Mouse (Mus musculus) embryonic facial prominence, embryonic 11.5 days (tissue): Measurements from ENCODE around the gene Vav3. TPM values are rescaled to one million over a fixed set of nuclear protein-coding genes. Genes with fewer than 3 reads are reported as not detected.

Experiments
- ATAC-seq: fragments of 200-750 bp; cut with Nextera tagmentation; replicated peaks from 2 replicates; pipeline ENCODE4 v1.8.0; 2017; ENCODE audit warnings: low read depth; ENCODE audit not compliant: insufficient number of reproducible peaks, low FRiP score, low TSS enrichment
- DNase-seq: peaks from one replicate; pipeline ENCODE4 v3.0.0-alpha.2; 2015; ENCODE audit warnings: low spot score
- H3K27ac ChIP-seq: fragments of 300-500 bp; sonication (generic); replicated peaks from 2 replicates; pipeline ENCODE4 v1.5.1; 2014; ENCODE audit warnings: mild to moderate bottlenecking, low read depth, low read length, control low read depth
- H3K27me3 ChIP-seq: fragments of 300-500 bp; sonication (generic); 2 replicates; pipeline ENCODE4 v1.6.1; 2014; ENCODE audit warnings: mild to moderate bottlenecking, low read length, moderate library complexity, mixed read lengths; ENCODE audit not compliant: control insufficient read depth, insufficient read depth
- H3K36me3 ChIP-seq: fragments of 300-500 bp; sonication (generic); replicated peaks from 2 replicates; pipeline ENCODE4 v1.6.1; 2014; ENCODE audit warnings: low read depth, mild to moderate bottlenecking, low read length, moderate library complexity, mixed read lengths; ENCODE audit not compliant: control insufficient read depth, insufficient read depth
- H3K4me1 ChIP-seq: fragments of 300-500 bp; sonication (generic); 2 replicates; pipeline ENCODE4 v1.6.1; 2014; ENCODE audit warnings: low read length, mixed read lengths; ENCODE audit not compliant: control insufficient read depth, insufficient read depth
- H3K4me2 ChIP-seq: fragments of 300-500 bp; sonication (generic); 2 replicates; pipeline ENCODE4 v1.6.1; 2014; ENCODE audit warnings: low read depth, mild to moderate bottlenecking, control low read depth, low read length, moderate library complexity
- H3K4me3 ChIP-seq: fragments of 300-500 bp; sonication (generic); 2 replicates; pipeline ENCODE4 v1.5.1; 2014; ENCODE audit warnings: low read depth, low read length, control low read depth
- H3K9ac ChIP-seq: fragments of 300-500 bp; sonication (generic); replicated peaks from 2 replicates; pipeline ENCODE4 v1.6.1; 2014; ENCODE audit warnings: mild to moderate bottlenecking, control low read depth, low read length
- H3K9me3 ChIP-seq: fragments of 300-500 bp; sonication (generic); replicated peaks from 2 replicates; pipeline ENCODE4 v1.6.1; 2016; ENCODE audit warnings: mild to moderate bottlenecking, low read length, inconsistent platforms, mixed read lengths; ENCODE audit not compliant: control insufficient read depth
- WGBS: fragments of 180-500 bp; shearing (Covaris S2); extraction: QIAGEN DNeasy Blood & Tissue Kit; methylation state at CpG from one replicate; pipeline ENCODE4 v1.1.7; 2014; 5-methylcytosine and 5-hydroxymethylcytosine counted together
- polyA plus RNA-seq: library from polyadenylated mRNA; unstranded; fragments of >200 nt; fragmentation: Nextera tagmentation; extraction: Ambion mirVana; gene quantifications from 2 replicates; pipeline ENCODE4 v1.2.1, GENCODE M21; 2014

The Vav3 gene
- polyA plus RNA-seq, 1 experiment from 2014 or later: 7.2 TPM

DNA sequence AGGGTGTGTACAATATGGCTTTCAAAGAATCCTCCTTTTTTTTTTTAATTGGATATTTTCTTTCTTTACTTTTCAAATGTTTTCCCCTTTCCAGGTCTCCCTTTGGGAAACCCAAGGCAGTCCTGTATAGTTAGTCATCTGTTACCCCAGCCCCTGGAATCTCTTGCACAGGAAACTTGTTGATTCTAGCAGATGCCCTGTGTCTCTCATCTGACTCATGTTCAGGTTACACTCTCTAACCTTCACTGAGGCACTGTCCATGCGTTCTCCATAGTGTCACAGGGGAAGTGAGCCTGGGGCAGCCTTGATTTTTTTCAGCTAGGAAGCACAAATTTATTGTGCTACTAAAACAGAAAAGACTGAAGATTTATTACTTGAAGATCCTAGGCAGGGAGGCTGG is 262.3 kb downstream of the Vav3 start:
- Histone ChIP-seq H3K4me2 (no peak overlapping the region), H3K36me3 (no peaks in the 10 kb centered on the region), H3K9me3 (no peaks in the 10 kb centered on the region), H3K27me3 (no peaks in the 10 kb centered on the region), H3K4me3 (no peak overlapping the region), H3K9ac (no peak overlapping the region), H3K4me1 (no peaks in the 10 kb centered on the region), H3K27ac (no peak overlapping the region)
- 67% methylated on average over 1 of the region's 1 CpGs for WGBS
- no peak for DNase-seq
- no peak for ATAC-seq

DNA sequence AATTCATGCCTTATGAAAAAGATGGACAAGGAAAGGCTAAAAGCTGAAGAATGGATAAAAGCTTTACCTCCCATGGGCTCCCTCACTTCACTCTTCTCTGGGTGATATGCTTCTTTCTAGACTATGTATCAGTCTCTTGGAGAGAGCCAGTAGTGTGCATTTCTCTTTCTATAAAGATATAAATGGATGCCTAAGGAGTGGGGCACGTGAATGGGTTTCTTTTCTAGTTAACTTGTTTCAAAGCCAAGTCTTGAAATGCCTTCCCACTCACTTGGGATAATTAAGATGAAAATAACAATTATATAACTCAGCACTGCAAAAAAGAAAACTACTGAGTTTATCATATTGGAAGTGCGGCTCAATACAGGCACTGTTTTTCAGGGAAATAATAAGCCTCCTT is 265.7 kb downstream of the Vav3 start:
- Histone ChIP-seq H3K27ac (no peak overlapping the region), H3K36me3 (no peaks in the 10 kb centered on the region), H3K9me3 (no peaks in the 10 kb centered on the region), H3K4me3 (no peak overlapping the region), H3K4me2 (no peak overlapping the region), H3K9ac (no peak overlapping the region), H3K27me3 (no peaks in the 10 kb centered on the region), H3K4me1 (no peaks in the 10 kb centered on the region)
- ATAC-seq (no peak), DNase-seq (no peak)
- WGBS: 79% methylated on average over 2 of the region's 2 CpGs

DNA sequence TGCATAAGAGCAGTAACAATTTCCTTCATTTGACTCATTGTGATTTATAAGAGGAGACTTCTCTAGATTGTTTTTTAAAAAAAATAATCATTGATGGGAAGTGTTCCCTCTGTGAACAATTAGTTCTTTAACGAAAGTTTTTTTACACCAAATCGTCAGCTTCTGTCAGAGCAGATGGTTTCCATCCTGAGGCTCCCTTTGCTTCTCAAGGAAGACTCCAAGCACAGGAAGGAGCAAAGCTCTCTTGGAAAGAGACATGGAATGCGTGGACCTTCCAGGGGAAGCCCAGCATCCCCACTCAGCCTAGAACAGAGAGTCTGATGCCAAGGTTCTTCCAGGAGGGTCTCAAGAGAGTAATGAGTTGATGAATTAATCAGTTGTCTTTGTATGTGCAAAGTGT is 281.3 kb downstream of the Vav3 start:
- Histone ChIP-seq H3K9me3 (no peaks in the 10 kb centered on the region), H3K4me1 (no peaks in the 10 kb centered on the region), H3K4me3 (no peak overlapping the region), H3K27me3 (no peaks in the 10 kb centered on the region), H3K9ac (no peak overlapping the region), H3K27ac (no peak overlapping the region), H3K4me2 (no peak overlapping the region), H3K36me3 (no peaks in the 10 kb centered on the region)
- DNase-seq (no peak), ATAC-seq (no peak)
- 52% methylated on average over 3 of the region's 3 CpGs for WGBS

- Histone ChIP-seq H3K4me1 (no peaks in the 10 kb centered on the region), H3K27me3 (no peaks in the 10 kb centered on the region), H3K36me3 (no peaks in the 10 kb centered on the region), H3K9me3 (no peaks in the 10 kb centered on the region), H3K27ac (no peak overlapping the region), H3K4me2 (no peak overlapping the region), H3K9ac (no peak overlapping the region), H3K4me3 (no peak overlapping the region)
- DNase-seq (no peak), ATAC-seq (no peak)
- 74% methylated on average over 1 of the region's 1 CpGs for WGBS
Measured at GRCm38 (mm10) chr3:109622361-109622760, 281.9 kb downstream of the Vav3 start.

DNA sequence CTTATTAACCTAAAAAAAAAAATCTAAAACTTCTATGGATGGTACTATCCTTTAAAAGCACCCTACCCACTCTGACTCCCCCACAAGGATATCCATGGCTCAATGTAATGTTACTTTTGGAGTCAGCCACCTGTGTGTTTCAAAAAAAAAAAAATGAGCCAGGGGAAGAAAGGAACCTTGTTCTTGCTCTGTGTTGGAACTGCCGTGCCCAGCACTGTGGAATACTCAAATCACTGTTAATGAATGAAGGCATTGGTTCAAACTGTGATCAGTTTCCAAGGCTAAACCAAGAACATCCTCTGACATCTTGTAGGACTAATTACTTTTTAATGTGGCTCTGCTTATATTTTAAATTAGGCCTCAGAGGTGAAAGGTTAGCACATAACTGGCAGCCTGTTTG is 282.4 kb downstream of the Vav3 start:
- no peaks in the 10 kb centered on the region for H3K4me1 ChIP-seq

DNA sequence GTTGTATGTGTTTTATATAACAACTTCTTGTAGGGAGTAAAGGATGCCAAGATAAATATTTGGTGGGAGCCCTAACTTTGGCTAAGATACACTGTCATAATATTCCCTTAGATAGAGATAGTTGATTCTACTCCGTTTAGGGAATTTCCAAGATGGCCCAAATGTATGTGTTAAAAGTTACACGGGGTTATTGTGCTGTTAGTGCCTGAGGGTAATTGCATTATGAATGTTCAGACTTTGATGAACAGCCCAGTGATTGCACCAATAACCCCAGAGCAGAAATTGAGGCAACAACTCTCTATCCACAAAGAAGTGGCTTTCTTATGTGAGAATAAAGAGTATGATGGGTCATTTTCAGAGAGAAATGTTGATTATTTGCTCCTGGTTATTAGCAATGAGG is 283.3 kb downstream of the Vav3 start:
- Histone ChIP-seq H3K27me3 (no peaks in the 10 kb centered on the region), H3K4me1 (no peaks in the 10 kb centered on the region), H3K4me3 (no peak overlapping the region), H3K27ac (no peak overlapping the region), H3K9ac (no peak overlapping the region), H3K4me2 (no peak overlapping the region), H3K9me3 (no peaks in the 10 kb centered on the region), H3K36me3 (no peaks in the 10 kb centered on the region)
- 77% methylated on average over 2 of the region's 2 CpGs for WGBS
- ATAC-seq: no peak
- no peak for DNase-seq

More for the DNA sequence above, 282.4 kb downstream of the Vav3 start:
- ATAC-seq (no peak), DNase-seq (no peak)
- Histone ChIP-seq H3K9ac (no peak overlapping the region), H3K36me3 (no peaks in the 10 kb centered on the region), H3K9me3 (no peaks in the 10 kb centered on the region), H3K4me3 (no peak overlapping the region), H3K27me3 (no peaks in the 10 kb centered on the region), H3K27ac (no peak overlapping the region), H3K4me2 (no peak overlapping the region)
- WGBS: 48% methylated on average over 1 of the region's 1 CpGs

DNA sequence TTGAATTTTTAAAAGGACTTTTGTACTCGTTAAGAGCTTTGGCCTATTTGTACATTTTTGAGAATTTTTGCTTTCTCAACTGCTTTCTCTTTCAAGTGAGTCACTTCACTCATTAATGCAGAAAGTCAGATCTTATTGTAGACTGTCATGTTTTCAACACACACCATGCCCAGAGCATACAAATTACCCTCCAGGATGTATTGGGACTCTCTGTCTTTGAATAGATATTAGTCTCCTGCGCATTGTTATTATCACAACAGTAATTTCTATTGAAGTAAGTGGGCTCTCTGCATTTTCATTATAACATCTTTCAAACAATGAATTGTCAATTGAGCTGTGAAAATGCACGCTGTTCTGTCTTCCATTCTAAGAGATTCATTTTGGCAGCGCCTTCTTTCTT is 295.6 kb downstream of the Vav3 start:
- H3K4me1 ChIP-seq: no peaks in the 10 kb centered on the region
- no peaks in the 10 kb centered on the region for H3K36me3 ChIP-seq
- H3K27me3 ChIP-seq: no peaks in the 10 kb centered on the region
- WGBS: 83% methylated on average over 4 of the region's 4 CpGs
- DNase-seq: no peak
- H3K4me2 ChIP-seq: no peak overlapping the region
- H3K27ac ChIP-seq: no peak overlapping the region
- no peak overlapping the region for H3K9ac ChIP-seq
- ATAC-seq: no peak
- H3K4me3 ChIP-seq: no peak overlapping the region
- H3K9me3 ChIP-seq: no peaks in the 10 kb centered on the region

- Histone ChIP-seq H3K9ac (no peak overlapping the region), H3K36me3 (no peaks in the 10 kb centered on the region), H3K4me2 (no peak overlapping the region), H3K27ac (no peak overlapping the region), H3K9me3 (no peaks in the 10 kb centered on the region), H3K27me3 (no peaks in the 10 kb centered on the region), H3K4me1 (no peaks in the 10 kb centered on the region), H3K4me3 (no peak overlapping the region)
- ATAC-seq: no peak
- 63% methylated on average over 1 of the region's 1 CpGs for WGBS
- DNase-seq: no peak
Measured at GRCm38 (mm10) chr3:109639386-109639785, 298.9 kb downstream of the Vav3 start.
